Mouse (Mus musculus): ENCODE measurements around the gene Tmem163.

- no peak for TF ChIP-seq POLR2A (IDR thresholded peaks at IDR 0.05; ENCODE audit: low read depth, low read length)
- TF ChIP-seq CTCF (conservative IDR thresholded peaks at IDR 0.05; ENCODE audit: insufficient read depth, insufficient read length, low read depth, low read length), result no peak
These were observed 219.8 kb downstream of the Tmem163 start for GRCm38 (mm10) chr1:127459576-127459975.
